Mouse (Mus musculus): ENCODE measurements at regions not wholly inside any gene's neighbourhood (a gene's known extent, or its start where the extent isn't known, plus 50 kb on each side); places are given as distances from the start of the nearest gene placed in this dataset.
A peak's percentile ranks its signal among the peaks of the same experiment; 100 is the strongest.

GRCm38 (mm10) chr16:52972811-52973210, 518.9 kb upstream of the Alcam start:
- Histone ChIP-seq H3K36me3 (no peaks in the 10 kb centered on the region), H3K27me3 (ENCODE audit: insufficient read depth, poor library complexity, severe bottlenecking) (no peaks in the 10 kb centered on the region), H3K4me1 (replicated peaks) (no peaks in the 10 kb centered on the region), H3K4me3 (no peak overlapping the region), H3K9me3 (no peaks in the 10 kb centered on the region), H3K27ac (no peak overlapping the region)
- no peak for DNase-seq (ENCODE audit: low spot score)
- WGBS = 96% methylated on average over 2 of the region's 2 CpGs

- no peaks in the 10 kb centered on the region for H3K9me3 ChIP-seq
- H3K4me1 ChIP-seq (replicated peaks) = no peaks in the 10 kb centered on the region
- WGBS = 50% methylated on average over 4 of the region's 4 CpGs
- DNase-seq (ENCODE audit: low spot score) = no peak
- H3K27me3 ChIP-seq (ENCODE audit: insufficient read depth, poor library complexity, severe bottlenecking) = no peaks in the 10 kb centered on the region
- H3K27ac ChIP-seq = no peak overlapping the region
- no peak overlapping the region for H3K4me3 ChIP-seq
- no peaks in the 10 kb centered on the region for H3K36me3 ChIP-seq
Observed at GRCm38 (mm10) chr16:52947679-52948078, 493.8 kb upstream of the Alcam start.

DNA sequence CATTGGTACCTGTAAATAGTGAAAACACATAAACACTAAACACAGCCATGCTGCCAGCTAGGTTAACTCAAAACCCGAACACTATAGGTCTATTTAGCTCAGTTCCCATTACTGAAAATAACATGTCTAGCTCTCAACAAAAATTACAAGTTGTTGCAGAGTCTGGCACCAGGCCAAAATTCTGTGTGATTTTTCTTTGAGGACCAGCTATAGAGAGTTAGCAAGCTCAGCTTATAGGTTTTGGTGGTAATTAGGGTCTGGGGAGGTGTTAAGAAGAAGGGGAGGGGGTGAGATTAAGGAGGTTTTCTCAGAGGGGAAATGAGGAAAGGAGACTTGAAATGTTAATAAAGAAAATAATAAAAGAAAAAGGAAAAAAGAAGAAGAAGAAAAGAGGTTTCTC, 480.9 kb upstream of the Alcam start:
- H3K36me3 ChIP-seq = no peaks in the 10 kb centered on the region
- WGBS = 85% methylated on average over 1 of the region's 1 CpGs
- H3K27ac ChIP-seq = no peak overlapping the region
- H3K27me3 ChIP-seq (ENCODE audit: insufficient read depth, poor library complexity, severe bottlenecking) = no peaks in the 10 kb centered on the region
- no peak overlapping the region for H3K4me3 ChIP-seq
- no peaks in the 10 kb centered on the region for H3K9me3 ChIP-seq
- no peaks in the 10 kb centered on the region for H3K4me1 ChIP-seq (replicated peaks)
- no peak for DNase-seq (ENCODE audit: low spot score)

DNA sequence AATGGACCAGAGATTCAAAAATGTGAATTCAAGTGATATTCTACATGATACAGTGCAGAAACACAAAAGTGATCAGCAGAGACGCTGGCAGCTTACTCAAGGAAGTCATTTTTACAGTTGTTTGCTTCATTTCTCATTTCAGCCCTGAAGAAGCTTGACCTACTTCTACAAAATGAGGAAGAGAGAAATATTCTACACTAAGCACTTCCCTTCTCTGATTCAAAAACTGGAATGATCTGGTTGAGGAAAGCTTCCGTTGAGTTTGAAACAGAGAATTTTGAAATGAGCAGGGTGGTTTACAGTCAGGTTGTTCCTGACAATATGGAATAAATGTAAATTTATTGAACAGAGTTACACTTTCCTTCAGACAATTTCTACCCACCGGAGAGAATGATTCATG, 478.1 kb upstream of the Alcam start:
- Histone ChIP-seq H3K4me3 (no peak overlapping the region), H3K27me3 (ENCODE audit: insufficient read depth, poor library complexity, severe bottlenecking) (no peaks in the 10 kb centered on the region), H3K9me3 (no peaks in the 10 kb centered on the region), H3K4me1 (replicated peaks) (no peaks in the 10 kb centered on the region), H3K27ac (no peak overlapping the region), H3K36me3 (no peaks in the 10 kb centered on the region)
- WGBS = 89% methylated on average over 3 of the region's 3 CpGs
- no peak for DNase-seq (ENCODE audit: low spot score)

GRCm38 (mm10) chr16:52892467-52893255, 438.8 kb upstream of the Alcam start:
- peaks cover 5% of the 10 kb centered on the region; the same call in 1 of the 2 replicates for H3K4me1 ChIP-seq (replicated peaks)
- WGBS = 63% methylated on average over 14 of the region's 14 CpGs

GRCm38 (mm10) chr16:52879463-52880114, 425.7 kb upstream of the Alcam start:
- Histone ChIP-seq H3K4me1 (replicated peaks) (no peaks in the 10 kb centered on the region), H3K9me3 (no peaks in the 10 kb centered on the region), H3K36me3 (no peaks in the 10 kb centered on the region), H3K27ac (no peak overlapping the region), H3K4me3 (no peak overlapping the region), H3K27me3 (ENCODE audit: insufficient read depth, poor library complexity, severe bottlenecking) (no peaks in the 10 kb centered on the region)
- 85% methylated on average over 4 of the region's 4 CpGs for WGBS
- no peak for DNase-seq (ENCODE audit: low spot score)

More at GRCm38 (mm10) chr16:52892467-52893255, 438.8 kb upstream of the Alcam start:
- H3K9me3 ChIP-seq = no peaks in the 10 kb centered on the region
- no peak overlapping the region for H3K4me3 ChIP-seq
- no peaks in the 10 kb centered on the region for H3K27me3 ChIP-seq (ENCODE audit: insufficient read depth, poor library complexity, severe bottlenecking)
- peak; percentile 31 for DNase-seq (ENCODE audit: low spot score)
- H3K36me3 ChIP-seq = no peaks in the 10 kb centered on the region
- H3K27ac ChIP-seq = peak overlapping the region; percentile 53; the same call in 1 of the 2 replicates

DNA sequence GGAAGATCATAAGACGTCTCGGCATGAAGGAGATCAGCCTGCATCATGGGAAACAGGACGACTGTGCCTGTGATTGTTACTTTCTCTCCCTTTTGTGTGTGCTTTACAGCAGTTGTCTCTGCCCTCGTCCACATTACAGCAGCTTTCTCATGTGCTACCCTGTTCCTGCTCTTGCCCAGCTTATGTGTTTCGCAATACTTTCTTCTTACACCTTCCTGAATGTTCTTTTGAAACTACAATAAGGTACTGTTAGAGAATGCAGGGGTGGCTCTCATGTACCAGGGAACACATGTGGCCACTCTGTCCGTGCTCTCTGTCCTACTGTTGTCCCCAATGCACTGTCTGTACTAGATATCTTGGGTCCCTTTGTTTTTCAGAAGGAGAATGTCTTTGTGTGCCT, 414.0 kb upstream of the Alcam start:
- whole genome bisulfite sequencing = 82% methylated on average over 6 of the region's 6 CpGs

DNA sequence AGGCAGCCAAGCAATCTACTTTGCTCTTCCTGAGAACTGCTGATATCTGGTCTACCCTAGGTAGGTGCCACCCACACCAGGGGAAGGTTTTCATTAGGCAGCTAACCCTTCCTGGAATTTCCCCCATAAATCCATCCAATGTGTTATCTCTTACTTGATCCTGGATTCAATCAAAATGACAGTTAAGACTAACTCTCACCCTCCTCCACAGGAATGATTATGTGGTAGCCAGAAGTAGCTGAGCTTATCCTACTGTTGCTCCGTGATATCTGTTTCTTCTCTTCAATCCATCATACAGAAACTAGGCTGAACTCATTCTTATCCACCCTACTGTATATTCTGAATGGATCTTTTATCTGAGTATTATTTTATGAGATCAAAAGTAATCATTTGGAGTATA, 409.7 kb upstream of the Alcam start:
- H3K4me1 ChIP-seq (replicated peaks) = no peaks in the 10 kb centered on the region
- H3K27me3 ChIP-seq (ENCODE audit: insufficient read depth, poor library complexity, severe bottlenecking) = no peaks in the 10 kb centered on the region
- H3K36me3 ChIP-seq = no peaks in the 10 kb centered on the region
- WGBS = 91% methylated on average over 1 of the region's 1 CpGs
- no peak overlapping the region for H3K4me3 ChIP-seq
- H3K27ac ChIP-seq = no peak overlapping the region
- no peak for DNase-seq (ENCODE audit: low spot score)
- no peaks in the 10 kb centered on the region for H3K9me3 ChIP-seq

More for the DNA sequence above, 414.0 kb upstream of the Alcam start:
- Histone ChIP-seq H3K4me1 (replicated peaks) (no peaks in the 10 kb centered on the region), H3K27me3 (ENCODE audit: insufficient read depth, poor library complexity, severe bottlenecking) (no peaks in the 10 kb centered on the region), H3K9me3 (no peaks in the 10 kb centered on the region), H3K4me3 (no peak overlapping the region), H3K27ac (no peak overlapping the region), H3K36me3 (no peaks in the 10 kb centered on the region)
- DNase-seq (ENCODE audit: low spot score) = no peak

GRCm38 (mm10) chr16:52861263-52861662, 407.4 kb upstream of the Alcam start:
- 88% methylated on average over 6 of the region's 6 CpGs for WGBS
- H3K4me3 ChIP-seq = no peak overlapping the region
- DNase-seq (ENCODE audit: low spot score) = no peak
- H3K27me3 ChIP-seq (ENCODE audit: insufficient read depth, poor library complexity, severe bottlenecking) = no peaks in the 10 kb centered on the region
- H3K4me1 ChIP-seq (replicated peaks) = no peaks in the 10 kb centered on the region
- H3K27ac ChIP-seq = no peak overlapping the region
- no peaks in the 10 kb centered on the region for H3K36me3 ChIP-seq
- no peaks in the 10 kb centered on the region for H3K9me3 ChIP-seq

GRCm38 (mm10) chr16:52858441-52859209, 404.8 kb upstream of the Alcam start:
- Histone ChIP-seq H3K36me3 (no peaks in the 10 kb centered on the region), H3K4me1 (replicated peaks) (no peaks in the 10 kb centered on the region), H3K27me3 (ENCODE audit: insufficient read depth, poor library complexity, severe bottlenecking) (no peaks in the 10 kb centered on the region), H3K9me3 (no peaks in the 10 kb centered on the region), H3K27ac (no peak overlapping the region), H3K4me3 (no peak overlapping the region)
- DNase-seq (ENCODE audit: low spot score) = no peak
- WGBS = 57% methylated on average over 8 of the region's 8 CpGs

- no peak overlapping the region for H3K4me3 ChIP-seq
- H3K27ac ChIP-seq = no peak overlapping the region
- 91% methylated on average over 2 of the region's 2 CpGs for WGBS
- H3K36me3 ChIP-seq = no peaks in the 10 kb centered on the region
- no peaks in the 10 kb centered on the region for H3K4me1 ChIP-seq (replicated peaks)
- no peaks in the 10 kb centered on the region for H3K9me3 ChIP-seq
- no peak for DNase-seq (ENCODE audit: low spot score)
- H3K27me3 ChIP-seq (ENCODE audit: insufficient read depth, poor library complexity, severe bottlenecking) = no peaks in the 10 kb centered on the region
Observed at GRCm38 (mm10) chr16:52851129-52851528, 397.3 kb upstream of the Alcam start.

GRCm38 (mm10) chr16:52818976-52819375, 365.1 kb upstream of the Alcam start:
- H3K36me3 ChIP-seq = no peaks in the 10 kb centered on the region
- WGBS = 51% methylated on average over 1 of the region's 1 CpGs
- H3K9me3 ChIP-seq = no peaks in the 10 kb centered on the region
- DNase-seq (ENCODE audit: low spot score) = peak; percentile 13
- H3K4me1 ChIP-seq (replicated peaks) = no peaks in the 10 kb centered on the region
- H3K27me3 ChIP-seq (ENCODE audit: insufficient read depth, poor library complexity, severe bottlenecking) = no peaks in the 10 kb centered on the region
- no peak overlapping the region for H3K4me3 ChIP-seq
- H3K27ac ChIP-seq = no peak overlapping the region

DNA sequence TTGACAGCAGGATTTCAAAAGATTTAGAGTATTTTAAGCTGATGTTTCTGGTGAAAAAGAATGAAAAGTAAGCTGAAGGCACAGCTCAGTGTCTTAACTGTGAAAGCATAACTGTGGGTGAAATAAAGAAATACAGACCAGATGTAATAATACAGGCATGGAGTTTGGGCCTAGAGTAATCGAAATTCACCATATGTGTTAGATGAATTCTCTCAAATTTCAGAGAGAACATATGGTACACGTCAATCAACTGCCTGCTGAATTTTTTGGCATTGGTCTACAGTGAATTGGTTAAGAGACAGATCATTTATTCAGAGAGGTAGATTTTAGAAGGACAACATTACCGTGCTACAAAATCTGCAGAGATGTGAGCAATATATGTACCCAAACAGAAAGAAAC, 357.3 kb upstream of the Alcam start:
- Histone ChIP-seq H3K9me3 (no peaks in the 10 kb centered on the region), H3K27ac (no peak overlapping the region), H3K4me3 (no peak overlapping the region), H3K36me3 (no peaks in the 10 kb centered on the region), H3K27me3 (ENCODE audit: insufficient read depth, poor library complexity, severe bottlenecking) (no peaks in the 10 kb centered on the region), H3K4me1 (replicated peaks) (no peaks in the 10 kb centered on the region)
- no peak for DNase-seq (ENCODE audit: low spot score)
- 70% methylated on average over 3 of the region's 3 CpGs for WGBS

Data from hindbrain, embryonic 10.5 days (tissue).